Mouse (Mus musculus) c-Kit-positive CD71-positive TER-119-positive erythroid progenitor cells, embryonic 14.5 days (primary cell): ENCODE measurements around the gene Abcb1a.
"Not testable (repeated sequence)": the region's sequence is repeated elsewhere in the genome, so short reads cannot be mapped to it uniquely, and the experiment has no call there.

Source experiments
- DNase-seq: peaks from one replicate; pipeline ENCODE4 v3.0.0-alpha.2; 2013; ENCODE audit warnings: low spot score

The Abcb1a gene

GRCm38 (mm10) chr5:8727760-8728159 lies 67.9 kb downstream of the Abcb1a start:
- DNase-seq = no peak

GRCm38 (mm10) chr5:8732639-8733038 lies 72.8 kb downstream of the Abcb1a start:
- no peak for DNase-seq

- DNase-seq = not testable (repeated sequence)
Observed at GRCm38 (mm10) chr5:8733307-8733706, 73.4 kb downstream of the Abcb1a start.

- no peak for DNase-seq
Observed at GRCm38 (mm10) chr5:8736389-8736788, 76.5 kb downstream of the Abcb1a start.

GRCm38 (mm10) chr5:8737062-8737461 lies 77.2 kb downstream of the Abcb1a start:
- no peak for DNase-seq

- DNase-seq = not testable (repeated sequence)
Observed at GRCm38 (mm10) chr5:8747244-8747643, 87.4 kb downstream of the Abcb1a start.

- DNase-seq = no peak
Observed at GRCm38 (mm10) chr5:8772866-8773265, 113.0 kb downstream of the Abcb1a start.

- DNase-seq = no peak
Observed at GRCm38 (mm10) chr5:8778311-8778710, 118.4 kb downstream of the Abcb1a start.

- DNase-seq = no peak
Observed at GRCm38 (mm10) chr5:8778751-8779150, 118.9 kb downstream of the Abcb1a start.

- no peak for DNase-seq
Observed at GRCm38 (mm10) chr5:8792281-8792680, 132.4 kb downstream of the Abcb1a start.
